Mouse (Mus musculus): ENCODE results near the gene Adamts2.

GRCm38 (mm10) chr11:50713610-50714202 is 111.8 kb downstream of the Adamts2 start:
- no peak for TF ChIP-seq POLR2A (IDR thresholded peaks at IDR 0.05; ENCODE audit: borderline replicate concordance, extremely low read depth, insufficient read depth, insufficient read length, poor library complexity, severe bottlenecking)
- TF ChIP-seq CTCF (IDR thresholded peaks at IDR 0.05; ENCODE audit: borderline replicate concordance, extremely low read depth, insufficient read depth, insufficient read length) = no peak

All from brain, embryonic 14.5 days (tissue).